Mouse (Mus musculus) ES-E14 (cell line): ENCODE results near the gene Gm4881.

Experiments used
- CHD2 ChIP-seq: IDR thresholded peaks from 2 replicates; pipeline ENCODE4 v1.6.1; 2014; ENCODE audit warnings: mild to moderate bottlenecking, low read depth, low read length, inconsistent platforms
- HCFC1 ChIP-seq: IDR thresholded peaks from 2 replicates; pipeline ENCODE4 v1.6.1; 2012; ENCODE audit warnings: low read length, inconsistent platforms, borderline replicate concordance; ENCODE audit not compliant: insufficient read depth
- MAFK ChIP-seq: IDR thresholded peaks from 2 replicates; pipeline ENCODE4 v1.6.1; 2014; ENCODE audit warnings: mild to moderate bottlenecking, low read depth, low read length, inconsistent platforms; ENCODE audit not compliant: insufficient read depth
- ZC3H11A ChIP-seq: IDR thresholded peaks from 2 replicates; pipeline ENCODE4 v1.6.1; 2012; ENCODE audit warnings: low read depth, mild to moderate bottlenecking, inconsistent platforms, low read length, borderline replicate concordance

DNA sequence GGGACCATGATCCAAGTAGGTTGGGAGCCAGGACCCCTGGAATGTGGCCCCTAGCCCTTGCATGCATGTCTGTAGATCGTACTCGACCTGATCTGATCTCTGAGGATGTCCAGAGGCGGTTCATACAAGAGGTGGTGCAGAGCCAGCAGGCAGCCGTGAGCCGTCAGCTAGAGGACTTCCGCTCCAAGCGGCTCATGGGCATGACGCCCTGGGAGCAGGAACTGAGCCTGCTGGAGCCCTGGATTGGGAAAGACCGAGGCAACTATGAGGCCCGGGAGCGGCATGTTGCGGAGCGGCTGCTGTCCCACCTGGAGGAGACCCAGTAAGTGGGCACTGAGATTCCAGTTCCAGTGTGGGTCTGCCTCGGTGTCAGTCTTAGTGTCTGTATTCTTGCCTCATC is 31.8 kb downstream of the Gm4881 start:
- no peak for TF ChIP-seq ZC3H11A
- no peak for TF ChIP-seq MAFK
- no peak for TF ChIP-seq HCFC1
- TF ChIP-seq CHD2 = no peak
